Mouse (Mus musculus): ENCODE measurements at regions not wholly inside any gene's neighbourhood (a gene's known extent, or its start where the extent isn't known, plus 50 kb on each side); places are given as distances from the start of the nearest gene placed in this dataset.

GRCm38 (mm10) chr7:36829710-36830109 is 131.8 kb downstream of the Tshz3 start:
- DNase-seq (ENCODE audit: low read depth, low spot score): no peak

GRCm38 (mm10) chr7:36830155-36830554 is 132.2 kb downstream of the Tshz3 start:
- no peak for DNase-seq (ENCODE audit: low read depth, low spot score)

GRCm38 (mm10) chr7:36848279-36848678 is 150.4 kb downstream of the Tshz3 start:
- no peak for DNase-seq (ENCODE audit: low read depth, low spot score)

- no peak for DNase-seq (ENCODE audit: low read depth, low spot score)
Observed at GRCm38 (mm10) chr7:36851275-36851889, 153.5 kb downstream of the Tshz3 start.

- DNase-seq (ENCODE audit: low read depth, low spot score): no peak
Observed at GRCm38 (mm10) chr7:36854308-36854707, 156.4 kb downstream of the Tshz3 start.

GRCm38 (mm10) chr7:36859428-36859827 is 161.5 kb downstream of the Tshz3 start:
- DNase-seq (ENCODE audit: low read depth, low spot score): no peak

GRCm38 (mm10) chr7:36862481-36862880 is 164.6 kb downstream of the Tshz3 start:
- no peak for DNase-seq (ENCODE audit: low read depth, low spot score)

GRCm38 (mm10) chr7:36863745-36864144 is 165.8 kb downstream of the Tshz3 start:
- no peak for DNase-seq (ENCODE audit: low read depth, low spot score)

- no peak for DNase-seq (ENCODE audit: low read depth, low spot score)
Observed at GRCm38 (mm10) chr7:36864675-36865074, 166.8 kb downstream of the Tshz3 start.

GRCm38 (mm10) chr7:36866602-36867001 is 168.7 kb downstream of the Tshz3 start:
- DNase-seq (ENCODE audit: low read depth, low spot score): no peak

GRCm38 (mm10) chr7:36874004-36874403 is 176.1 kb downstream of the Tshz3 start:
- DNase-seq (ENCODE audit: low read depth, low spot score): no peak

GRCm38 (mm10) chr7:36877686-36878085 is 179.8 kb downstream of the Tshz3 start:
- no peak for DNase-seq (ENCODE audit: low read depth, low spot score)

GRCm38 (mm10) chr7:36892776-36893500 is 195.0 kb downstream of the Tshz3 start:
- DNase-seq (ENCODE audit: low read depth, low spot score): no peak

- no peak for DNase-seq (ENCODE audit: low read depth, low spot score)
Observed at GRCm38 (mm10) chr7:36896339-36896738, 198.4 kb downstream of the Tshz3 start.

- no peak for DNase-seq (ENCODE audit: low read depth, low spot score)
Observed at GRCm38 (mm10) chr7:36901537-36901936, 203.6 kb downstream of the Tshz3 start.

GRCm38 (mm10) chr7:36913304-36913703 is 215.4 kb downstream of the Tshz3 start:
- no peak for DNase-seq (ENCODE audit: low read depth, low spot score)

- no peak for DNase-seq (ENCODE audit: low read depth, low spot score)
Observed at GRCm38 (mm10) chr7:36914261-36914660, 216.3 kb downstream of the Tshz3 start.

- no peak for DNase-seq (ENCODE audit: low read depth, low spot score)
Observed at GRCm38 (mm10) chr7:36915171-36915570, 217.3 kb downstream of the Tshz3 start.

- DNase-seq (ENCODE audit: low read depth, low spot score): no peak
Observed at GRCm38 (mm10) chr7:36917011-36917410, 219.1 kb downstream of the Tshz3 start.

- no peak for DNase-seq (ENCODE audit: low read depth, low spot score)
Observed at GRCm38 (mm10) chr7:36919413-36919812, 221.5 kb downstream of the Tshz3 start.

GRCm38 (mm10) chr7:36921003-36921402 is 223.1 kb downstream of the Tshz3 start:
- DNase-seq (ENCODE audit: low read depth, low spot score): no peak

GRCm38 (mm10) chr7:36933490-36933889 is 235.6 kb downstream of the Tshz3 start:
- no peak for DNase-seq (ENCODE audit: low read depth, low spot score)

- DNase-seq (ENCODE audit: low read depth, low spot score): no peak
Observed at GRCm38 (mm10) chr7:36934792-36935555, 237.1 kb downstream of the Tshz3 start.
